ENCODE assay signal across 19 mouse cellular contexts in the genomic region with DNA sequence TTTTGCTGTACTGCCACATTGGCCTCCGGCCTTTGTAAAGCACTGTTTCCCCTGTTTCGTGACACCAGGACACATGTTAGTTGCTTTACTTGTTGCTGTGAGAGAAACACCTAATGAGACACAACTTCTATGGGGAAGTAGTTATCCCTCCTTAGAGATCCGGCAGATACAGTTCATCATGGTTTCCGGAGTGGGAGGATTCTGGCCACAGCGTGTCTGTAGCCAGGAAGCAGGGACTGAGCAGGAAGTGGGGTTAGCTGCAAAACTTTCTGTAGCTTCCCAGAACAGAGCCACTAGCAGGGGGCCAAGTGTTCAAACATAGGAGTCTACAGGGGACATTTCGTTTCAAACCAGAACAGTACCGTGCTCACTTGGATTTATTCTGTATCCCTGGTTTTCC.
DNase-seq lines count a peak whose midpoint lies in the region; ATAC-seq lines count a peak whose summit lies in the region.
"Had no signal": no experiment of that assay in that cellular context is flagged by ENCODE, and none has a peak within 500 bp of the region (broad histone marks: within the 10 kb centered on the region; RNA-seq: fewer than 3 reads in every experiment).

No protein-coding gene starts in this region.

- no peak overlapping the region for H3K27ac ChIP-seq in liver, embryonic 13.5 days
- no peak overlapping the region for H3K27ac ChIP-seq in liver, embryonic 11.5 days (ENCODE audit: low read depth, low read length)
- no peak overlapping the region for H3K27ac ChIP-seq in midbrain, embryonic 10.5 days (replicated peaks)
- H3K27ac ChIP-seq: embryonic facial prominence, embryonic 15.5 days; forebrain, embryonic 12.5 days; hindbrain, embryonic 14.5 days; limb, embryonic 10.5 days; liver, embryonic 15.5 days; neural tube, embryonic 15.5 days had no signal

- no peaks in the 10 kb centered on the region for H3K36me3 ChIP-seq in liver, embryonic 13.5 days
- no peaks in the 10 kb centered on the region for H3K36me3 ChIP-seq in liver, embryonic 11.5 days (ENCODE audit: control insufficient read depth, insufficient read depth, low read length)
- H3K36me3 ChIP-seq in midbrain, embryonic 10.5 days: no peaks in the 10 kb centered on the region
- H3K36me3 ChIP-seq: embryonic facial prominence, embryonic 15.5 days; forebrain, embryonic 12.5 days; limb, embryonic 10.5 days; liver, embryonic 15.5 days; neural tube, embryonic 15.5 days had no signal

- no peaks in the 10 kb centered on the region for H3K9me3 ChIP-seq in liver, embryonic 13.5 days (replicated peaks)
- no peaks in the 10 kb centered on the region for H3K9me3 ChIP-seq in liver, embryonic 11.5 days (ENCODE audit: control insufficient read depth, low read length)
- no peaks in the 10 kb centered on the region for H3K9me3 ChIP-seq in midbrain, embryonic 10.5 days (replicated peaks)
- H3K9me3 ChIP-seq: embryonic facial prominence, embryonic 15.5 days; forebrain, embryonic 12.5 days; limb, embryonic 10.5 days; liver, embryonic 15.5 days; neural tube, embryonic 15.5 days had no signal

- intact Hi-C loops in gastrocnemius, postnatal 36 days (cut with DNase I): no loop called here

- peak; percentile 5 for DNase-seq in liver, embryonic 13.5 days
- DNase-seq in liver, embryonic 11.5 days (ENCODE audit: low spot score): no peak
- DNase-seq in T-cell, adult 2 months (ENCODE audit: low spot score): peak; percentile 58
- DNase-seq in thymus, postnatal 25 days: peak; percentile 55
- no peak for DNase-seq in midbrain, embryonic 10.5 days (ENCODE audit: low spot score)
- DNase-seq in B cell, adult 2 months: no peak
- no peak for DNase-seq in gastrocnemius, postnatal 36 days
- DNase-seq: cerebellum, adult 2 months; heart, adult 18-20 months; kidney, adult 11 months; kidney, postnatal 25 days; right cerebral cortex, adult 18-20 months had no signal

- H3K4me3 ChIP-seq in liver, embryonic 13.5 days (replicated peaks): no peak overlapping the region
- no peak overlapping the region for H3K4me3 ChIP-seq in liver, embryonic 11.5 days (ENCODE audit: low read depth, low read length)
- no peak overlapping the region for H3K4me3 ChIP-seq in midbrain, embryonic 10.5 days
- H3K4me3 ChIP-seq: embryonic facial prominence, embryonic 15.5 days; forebrain, embryonic 12.5 days; limb, embryonic 10.5 days; liver, embryonic 15.5 days; neural tube, embryonic 15.5 days had no signal

- H3K9ac ChIP-seq in liver, embryonic 13.5 days: no peak overlapping the region
- no peak overlapping the region for H3K9ac ChIP-seq in liver, embryonic 11.5 days (ENCODE audit: low read depth, low read length)
- H3K9ac ChIP-seq: embryonic facial prominence, embryonic 15.5 days; forebrain, embryonic 12.5 days; hindbrain, embryonic 14.5 days; liver, embryonic 15.5 days; neural tube, embryonic 15.5 days had no signal

- H3K4me2 ChIP-seq in liver, embryonic 13.5 days: no peak overlapping the region
- no peak overlapping the region for H3K4me2 ChIP-seq in liver, embryonic 11.5 days
- H3K4me2 ChIP-seq: embryonic facial prominence, embryonic 15.5 days; forebrain, embryonic 12.5 days; hindbrain, embryonic 14.5 days; liver, embryonic 15.5 days; neural tube, embryonic 15.5 days had no signal

- WGBS in liver, embryonic 13.5 days (ENCODE audit: insufficient replicate concordance): 19% methylated on average over 7 of the region's 7 CpGs
- WGBS in liver, embryonic 11.5 days: 40% methylated on average over 7 of the region's 7 CpGs
- WGBS in midbrain, embryonic 10.5 days: 86% methylated on average over 7 of the region's 7 CpGs

- H3K4me1 ChIP-seq in liver, embryonic 13.5 days (replicated peaks): no peaks in the 10 kb centered on the region
- H3K4me1 ChIP-seq in liver, embryonic 11.5 days (replicated peaks; ENCODE audit: control insufficient read depth, insufficient read depth, low read length): no peaks in the 10 kb centered on the region
- no peaks in the 10 kb centered on the region for H3K4me1 ChIP-seq in midbrain, embryonic 10.5 days
- H3K4me1 ChIP-seq: embryonic facial prominence, embryonic 15.5 days; forebrain, embryonic 12.5 days; limb, embryonic 10.5 days; liver, embryonic 15.5 days; neural tube, embryonic 15.5 days had no signal

- no peak for ATAC-seq in liver, embryonic 13.5 days (ENCODE audit: low read depth)
- no peak for ATAC-seq in liver, embryonic 11.5 days (replicated peaks; ENCODE audit: low FRiP score)
- peak; percentile 86 for ATAC-seq in megakaryocyte, adult 5-6 weeks (ENCODE audit: poor library complexity, severe bottlenecking)

- no peaks in the 10 kb centered on the region for H3K27me3 ChIP-seq in liver, embryonic 13.5 days
- H3K27me3 ChIP-seq in liver, embryonic 11.5 days (replicated peaks; ENCODE audit: control insufficient read depth, insufficient read depth, low read length): no peaks in the 10 kb centered on the region
- peaks cover 6% of the 10 kb centered on the region; the same call in 1 of the 2 replicates for H3K27me3 ChIP-seq in midbrain, embryonic 10.5 days (ENCODE audit: low read depth, poor library complexity, severe bottlenecking)
- H3K27me3 ChIP-seq: embryonic facial prominence, embryonic 15.5 days; forebrain, embryonic 12.5 days; liver, embryonic 15.5 days; neural tube, embryonic 15.5 days had no signal

Comparison
In these comparisons a context has a peak if more than half of its experiments do, and no peak if none do; other contexts are left out.
1. DNase-seq: peak in liver, embryonic 13.5 days (single experiment), T-cell, adult 2 months (single experiment) and thymus, postnatal 25 days (single experiment); none in liver, embryonic 11.5 days (single experiment), midbrain, embryonic 10.5 days (single experiment), B cell, adult 2 months (0 of 2) and gastrocnemius, postnatal 36 days (0 of 2).